Mouse (Mus musculus) heart, embryonic 16.5 days (tissue): ENCODE measurements around the gene Rap1a. TPM values are rescaled to one million over a fixed set of nuclear protein-coding genes. Genes with fewer than 3 reads are reported as not detected.
"Not testable (repeated sequence)": the region's sequence is repeated elsewhere in the genome, so short reads cannot be mapped to it uniquely, and the experiment has no call there.

Experiments
- ATAC-seq: fragments of 200-750 bp; cut with Nextera tagmentation; replicated peaks from 2 replicates; pipeline ENCODE4 v1.8.0; 2017; ENCODE audit warnings: moderate number of reproducible peaks; ENCODE audit not compliant: insufficient read depth, low FRiP score; ENCODE audit errors: extremely low read depth
- H3K27ac ChIP-seq: fragments of 300-500 bp; sonication (generic); 2 replicates; pipeline ENCODE4 v1.5.1; 2014; ENCODE audit warnings: mild to moderate bottlenecking, low read length, control low read depth, moderate library complexity
- H3K27me3 ChIP-seq: fragments of 300-500 bp; sonication (generic); 2 replicates; pipeline ENCODE4 v1.6.1; 2014; ENCODE audit warnings: low read length, mixed read lengths; ENCODE audit not compliant: control insufficient read depth, insufficient read depth
- H3K36me3 ChIP-seq: fragments of 300-500 bp; sonication (generic); 2 replicates; pipeline ENCODE4 v1.6.1; 2014; ENCODE audit not compliant: control insufficient read depth, insufficient read depth
- H3K4me1 ChIP-seq: fragments of 300-500 bp; sonication (generic); 2 replicates; pipeline ENCODE4 v1.6.1; 2014; ENCODE audit warnings: low read length, mixed read lengths; ENCODE audit not compliant: control insufficient read depth, insufficient read depth
- H3K4me2 ChIP-seq: fragments of 300-500 bp; sonication (generic); 2 replicates; pipeline ENCODE4 v1.6.1; 2014; ENCODE audit warnings: low read depth, mild to moderate bottlenecking, control low read depth, low read length
- H3K4me3 ChIP-seq: fragments of 300-500 bp; sonication (generic); 2 replicates; pipeline ENCODE4 v1.5.1; 2014; ENCODE audit warnings: mild to moderate bottlenecking, control low read depth, low read length
- H3K9ac ChIP-seq: fragments of 300-500 bp; sonication (generic); 2 replicates; pipeline ENCODE4 v1.6.1; 2014; ENCODE audit warnings: low read length, control low read depth
- H3K9me3 ChIP-seq: fragments of 300-500 bp; sonication (generic); replicated peaks from 2 replicates; pipeline ENCODE4 v1.6.1; 2016; ENCODE audit warnings: low read length; ENCODE audit not compliant: control insufficient read depth
- WGBS: fragments of 180-500 bp; shearing (Covaris S2); extraction: QIAGEN DNeasy Blood & Tissue Kit; methylation state at CpG from one replicate; pipeline ENCODE4 v1.1.7; 2014; 5-methylcytosine and 5-hydroxymethylcytosine counted together
- polyA plus RNA-seq: library from polyadenylated mRNA; unstranded; fragments of >200 nt; fragmentation: Nextera tagmentation; extraction: Ambion mirVana; gene quantifications from 2 replicates; pipeline ENCODE4 v1.2.1, GENCODE M21; 2015

Gene Rap1a
- polyA plus RNA-seq, 1 experiment from 2014 or later = 98.8 TPM

- 33% methylated on average over 1 of the region's 1 CpGs for WGBS
- peaks cover 49% of the 10 kb centered on the region for H3K4me1 ChIP-seq
These were observed 100.3 kb downstream of the Rap1a start for GRCm38 (mm10) chr3:105700786-105701185.

GRCm38 (mm10) chr3:105699241-105699933 is 101.7 kb downstream of the Rap1a start:
- Histone ChIP-seq H3K4me3 (no peak overlapping the region), H3K36me3 (no peaks in the 10 kb centered on the region), H3K4me1 (peaks cover 57% of the 10 kb centered on the region), H3K27me3 (no peaks in the 10 kb centered on the region), H3K4me2 (no peak overlapping the region), H3K27ac (peak overlapping the region; percentile 81), H3K9ac (no peak overlapping the region), H3K9me3 (no peaks in the 10 kb centered on the region)
- 46% methylated on average over 3 of the region's 3 CpGs for WGBS
- peak; percentile 55 for ATAC-seq

More at GRCm38 (mm10) chr3:105700786-105701185, 100.3 kb downstream of the Rap1a start:
- not testable (repeated sequence) for H3K9me3 ChIP-seq, H3K27me3 ChIP-seq, H3K4me3 ChIP-seq, H3K9ac ChIP-seq, H3K36me3 ChIP-seq, ATAC-seq
- H3K27ac ChIP-seq = peak overlapping the region; percentile 70
- H3K4me2 ChIP-seq = peak overlapping the region; percentile 39

GRCm38 (mm10) chr3:105698311-105698710 is 102.8 kb downstream of the Rap1a start:
- Histone ChIP-seq H3K4me3 (no peak overlapping the region), H3K27ac (no peak overlapping the region), H3K9ac (no peak overlapping the region), H3K36me3 (no peaks in the 10 kb centered on the region), H3K27me3 (no peaks in the 10 kb centered on the region), H3K4me2 (no peak overlapping the region), H3K4me1 (peaks cover 52% of the 10 kb centered on the region), H3K9me3 (no peaks in the 10 kb centered on the region)
- no peak for ATAC-seq
- 41% methylated on average over 1 of the region's 1 CpGs for WGBS

- Histone ChIP-seq H3K4me1 (peaks cover 51% of the 10 kb centered on the region), H3K27me3 (no peaks in the 10 kb centered on the region), H3K9me3 (no peaks in the 10 kb centered on the region), H3K4me3 (no peak overlapping the region), H3K9ac (no peak overlapping the region), H3K27ac (no peak overlapping the region), H3K4me2 (no peak overlapping the region), H3K36me3 (no peaks in the 10 kb centered on the region)
- 84% methylated on average over 5 of the region's 5 CpGs for WGBS
- no peak for ATAC-seq
These were observed 104.0 kb downstream of the Rap1a start for GRCm38 (mm10) chr3:105697148-105697441.

GRCm38 (mm10) chr3:105696387-105697147 is 104.6 kb downstream of the Rap1a start:
- peak overlapping the region; percentile 32 for H3K4me3 ChIP-seq
- peak overlapping the region; percentile 55 for H3K4me2 ChIP-seq
- H3K9me3 ChIP-seq = no peaks in the 10 kb centered on the region
- H3K9ac ChIP-seq = peak overlapping the region; percentile 66
- H3K4me1 ChIP-seq = peaks cover 45% of the 10 kb centered on the region
- no peak for ATAC-seq
- H3K27me3 ChIP-seq = no peaks in the 10 kb centered on the region
- H3K27ac ChIP-seq = peak overlapping the region; percentile 95
- 56% methylated on average over 17 of the region's 17 CpGs for WGBS
- no peaks in the 10 kb centered on the region for H3K36me3 ChIP-seq

GRCm38 (mm10) chr3:105695476-105696386 is 105.4 kb downstream of the Rap1a start:
- Histone ChIP-seq H3K9me3 (no peaks in the 10 kb centered on the region), H3K9ac (peak overlapping the region; percentile 66), H3K27ac (peak overlapping the region; percentile 95), H3K4me3 (peak overlapping the region; percentile 32), H3K4me2 (peak overlapping the region; percentile 55), H3K27me3 (no peaks in the 10 kb centered on the region), H3K4me1 (peaks cover 37% of the 10 kb centered on the region), H3K36me3 (no peaks in the 10 kb centered on the region)
- ATAC-seq = peak; percentile 86
- 23% methylated on average over 20 of the region's 20 CpGs for WGBS

GRCm38 (mm10) chr3:105693327-105694080 is 107.6 kb downstream of the Rap1a start:
- Histone ChIP-seq H3K36me3 (no peaks in the 10 kb centered on the region), H3K27me3 (no peaks in the 10 kb centered on the region), H3K4me1 (peaks cover 23% of the 10 kb centered on the region), H3K4me2 (no peak overlapping the region), H3K9ac (no peak overlapping the region), H3K4me3 (no peak overlapping the region), H3K27ac (no peak overlapping the region), H3K9me3 (no peaks in the 10 kb centered on the region)
- no peak for ATAC-seq
- WGBS = 62% methylated on average over 14 of the region's 14 CpGs

GRCm38 (mm10) chr3:105688536-105688935 is 112.6 kb downstream of the Rap1a start:
- no peak overlapping the region for H3K4me2 ChIP-seq
- no peak overlapping the region for H3K27ac ChIP-seq
- 80% methylated on average over 2 of the region's 2 CpGs for WGBS
- no peak for ATAC-seq
- no peak overlapping the region for H3K9ac ChIP-seq
- peaks cover 9% of the 10 kb centered on the region for H3K4me1 ChIP-seq
- no peaks in the 10 kb centered on the region for H3K9me3 ChIP-seq
- H3K36me3 ChIP-seq = peaks cover 7% of the 10 kb centered on the region
- H3K4me3 ChIP-seq = no peak overlapping the region
- no peaks in the 10 kb centered on the region for H3K27me3 ChIP-seq
